In the genomic region with DNA sequence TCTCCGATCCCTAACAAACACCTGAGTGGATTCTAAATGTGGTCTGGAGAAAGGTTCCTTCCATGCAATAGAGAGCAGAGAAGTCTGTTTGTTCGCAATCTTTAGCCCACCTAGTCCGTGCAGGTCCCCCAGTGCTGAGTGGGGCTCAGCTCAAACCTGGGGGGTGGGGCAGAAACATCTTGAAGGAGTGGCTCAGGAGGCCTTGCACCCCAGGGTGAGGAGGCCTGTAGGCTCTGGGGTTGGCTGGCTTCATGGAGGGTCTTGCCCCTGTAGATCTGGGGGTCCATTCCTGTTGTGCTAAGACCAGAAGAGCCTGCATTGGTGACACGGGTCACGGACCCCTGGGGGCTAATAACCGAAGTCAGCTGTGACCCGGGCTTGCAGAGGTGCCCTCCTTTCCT, we compare ENCODE assay signal across 8 mouse cellular contexts. TPM values are rescaled to one million over a fixed set of nuclear protein-coding genes. Genes with fewer than 3 reads are reported as not detected.
DNase-seq lines count a peak whose midpoint lies in the region; ATAC-seq and TF ChIP-seq lines count a peak whose summit lies in the region.

No protein-coding gene starts in this region.

- H3ac ChIP-seq in myocyte (ENCODE audit: control insufficient read depth, insufficient read length), result no peak overlapping the region

- intact Hi-C loops in gastrocnemius, postnatal 36 days (cut with DNase I), result loop anchor here (10.0 kb wide), 1 partner anchor 603 kb away; no protein-coding TSS in a partner anchor

- H3K4me3 ChIP-seq in kidney, embryonic 14.5 days (ENCODE audit: low read length), result peak overlapping the region; percentile 69; the same call in 1 of the 2 replicates
- peak overlapping the region; percentile 81 for H3K4me3 ChIP-seq in hindbrain, embryonic 16.5 days (ENCODE audit: low read length)
- peak overlapping the region; percentile 22 for H3K4me3 ChIP-seq in myocyte

- H3K9me3 ChIP-seq in kidney, embryonic 14.5 days (ENCODE audit: control insufficient read depth, low read length), result no peaks in the 10 kb centered on the region
- H3K9me3 ChIP-seq in hindbrain, embryonic 16.5 days (ENCODE audit: control insufficient read depth, low read length), result no peaks in the 10 kb centered on the region; the same call in 1 of the 2 replicates

- no peaks in the 10 kb centered on the region for H3K79me2 ChIP-seq in myocyte (ENCODE audit: control insufficient read depth, insufficient read depth)

- H3K27ac ChIP-seq in kidney, embryonic 14.5 days (ENCODE audit: low read depth, low read length), result no peak overlapping the region
- H3K27ac ChIP-seq in hindbrain, embryonic 16.5 days (ENCODE audit: low read depth, low read length), result peak overlapping the region; percentile 73

- no peak for ATAC-seq in kidney, embryonic 14.5 days (ENCODE audit: low FRiP score, low TSS enrichment)
- ATAC-seq in hindbrain, embryonic 16.5 days, result peak; percentile 19; the same call in 1 of the 2 replicates
- ATAC-seq in granulocyte monocyte progenitor cell, adult 5-6 weeks (replicated peaks; ENCODE audit: poor library complexity, severe bottlenecking), result no peak

- H3K27me3 ChIP-seq in kidney, embryonic 14.5 days (ENCODE audit: control insufficient read depth, insufficient read depth, low read length), result peaks cover 39% of the 10 kb centered on the region
- H3K27me3 ChIP-seq in hindbrain, embryonic 16.5 days (replicated peaks; ENCODE audit: control insufficient read depth, insufficient read depth, low read length), result no peaks in the 10 kb centered on the region
- no peaks in the 10 kb centered on the region for H3K27me3 ChIP-seq in myocyte (ENCODE audit: control insufficient read depth, insufficient read depth, insufficient read length)

- no peaks in the 10 kb centered on the region for H3K36me3 ChIP-seq in kidney, embryonic 14.5 days (ENCODE audit: control insufficient read depth, insufficient read depth, low read length)
- H3K36me3 ChIP-seq in hindbrain, embryonic 16.5 days (ENCODE audit: control insufficient read depth, insufficient read depth, low read length), result no peaks in the 10 kb centered on the region
- H3K36me3 ChIP-seq in myocyte (ENCODE audit: control insufficient read depth, insufficient read depth), result no peaks in the 10 kb centered on the region

- H3K9ac ChIP-seq in kidney, embryonic 14.5 days (ENCODE audit: low read depth, low read length), result no peak overlapping the region; the same call in 1 of the 2 replicates
- peak overlapping the region; percentile 94 for H3K9ac ChIP-seq in hindbrain, embryonic 16.5 days (ENCODE audit: low read depth, low read length)

- WGBS in kidney, embryonic 14.5 days, result 10% methylated on average over 7 of the region's 7 CpGs
- 17% methylated on average over 7 of the region's 7 CpGs for WGBS in hindbrain, embryonic 16.5 days

- TF ChIP-seq POLR2A in myocyte (IDR thresholded peaks at IDR 0.05; ENCODE audit: insufficient read length, low read depth), result no peak

- no peaks in the 10 kb centered on the region; the same call in 1 of the 2 replicates for H3K4me1 ChIP-seq in kidney, embryonic 14.5 days (ENCODE audit: control insufficient read depth, insufficient read depth, low read length)
- peaks cover 20% of the 10 kb centered on the region for H3K4me1 ChIP-seq in hindbrain, embryonic 16.5 days (ENCODE audit: control insufficient read depth, insufficient read depth, low read depth, low read length)

- H3K4me2 ChIP-seq in kidney, embryonic 14.5 days (replicated peaks; ENCODE audit: low read depth, low read length), result peak overlapping the region; percentile 95; the same call in 1 of the 2 replicates
- peak overlapping the region; percentile 80 for H3K4me2 ChIP-seq in hindbrain, embryonic 16.5 days (ENCODE audit: low read length)
- H3K4me2 ChIP-seq in myocyte (ENCODE audit: low read depth), result peak overlapping the region; percentile 94

- no peak for DNase-seq in kidney, adult 8-10 months
- DNase-seq in cerebellum, postnatal 10 days, result peak; percentile 62 to 69
- DNase-seq in right cerebral cortex, postnatal 14 days, result no peak
- DNase-seq in gastrocnemius, postnatal 36 days, result no peak

TF ChIP-seq in myocyte, 11 proteins besides CTCF, POLR2A, EP300 and RAD21:
- no peak for TF ChIP-seq TCF12 (IDR thresholded peaks at IDR 0.05; ENCODE audit: insufficient read depth, poor library complexity, severe bottlenecking)
- TF ChIP-seq TCF3 (IDR thresholded peaks at IDR 0.05; ENCODE audit: insufficient read length, low read depth), result no peak
- TF ChIP-seq USF1 (IDR thresholded peaks at IDR 0.05; ENCODE audit: low read depth), result no peak
- no peak for TF ChIP-seq MAX (IDR thresholded peaks at IDR 0.05; ENCODE audit: low read depth)
- TF ChIP-seq SRF (IDR thresholded peaks at IDR 0.05; ENCODE audit: control insufficient read depth, insufficient read length, low read depth), result no peak
- no peak for TF ChIP-seq E2F4 (IDR thresholded peaks at IDR 0.05; ENCODE audit: insufficient read depth)
- no peak for TF ChIP-seq MYOD1 (IDR thresholded peaks at IDR 0.05; ENCODE audit: control insufficient read depth in 1 of 3, insufficient read length in 2 of 3, low read depth in 2 of 3)
- no peak for TF ChIP-seq REST (IDR thresholded peaks at IDR 0.05; ENCODE audit: insufficient read depth, insufficient read length)
- no peak for TF ChIP-seq POLR2AphosphoS2 (IDR thresholded peaks at IDR 0.05; ENCODE audit: insufficient read length, low read depth)
- TF ChIP-seq MYOG (IDR thresholded peaks at IDR 0.05; ENCODE audit: control insufficient read depth in 1 of 3, insufficient read depth in 1 of 3, insufficient read length in 2 of 3, low read depth in 2 of 3), result no peak
- no peak for TF ChIP-seq CEBPB (IDR thresholded peaks at IDR 0.05; ENCODE audit: insufficient read depth, poor library complexity, severe bottlenecking)

RNA-seq across cellular contexts. Expression of a gene that starts 0.4 kb away (rescaled TPM):
- polyA plus RNA-seq in kidney, embryonic 14.5 days (2014; fragmentation: Nextera tagmentation; extraction: Ambion mirVana), result 1,350 and 1,409 TPM in 2 replicates
- 523 and 556 TPM in 2 replicates for polyA plus RNA-seq in hindbrain, embryonic 16.5 days (2015; fragmentation: Nextera tagmentation; extraction: Ambion mirVana)
- 1,089 TPM for polyA plus RNA-seq in myocyte (2012; fragmentation: generic; extraction: Trizol)
- 10 to 100 TPM; 43.5 to 51.8 TPM for total RNA-seq in gastrocnemius, postnatal 36 days (2021)
- total RNA-seq in granulocyte monocyte progenitor cell, adult 5-6 weeks (2014; fragmentation: Nextera tagmentation), result 2,307 and 2,508 TPM in 2 replicates
- total RNA-seq in granulocyte monocyte progenitor cell, adult 5-6 weeks (2017), result 3,100 and 3,113 TPM in 2 replicates

RNA-seq across cellular contexts. Expression of a gene that starts 0.9 kb away (rescaled TPM):
- polyA plus RNA-seq in kidney, embryonic 14.5 days (2014; fragmentation: Nextera tagmentation; extraction: Ambion mirVana), result 9.5 and 11.9 TPM in 2 replicates
- 78.6 and 80.3 TPM in 2 replicates for polyA plus RNA-seq in hindbrain, embryonic 16.5 days (2015; fragmentation: Nextera tagmentation; extraction: Ambion mirVana)
- 54.7 TPM for polyA plus RNA-seq in myocyte (2012; fragmentation: generic; extraction: Trizol)
- 10 to 100 TPM; 36.2 to 42.2 TPM for total RNA-seq in gastrocnemius, postnatal 36 days (2021)
- 1.5 and 1.6 TPM in 2 replicates for total RNA-seq in granulocyte monocyte progenitor cell, adult 5-6 weeks (2014; fragmentation: Nextera tagmentation)
- total RNA-seq in granulocyte monocyte progenitor cell, adult 5-6 weeks (2017), result 1.6 and 4.0 TPM in 2 replicates

RNA-seq across cellular contexts. Expression of a gene that starts 40.9 kb away (rescaled TPM):
- 25.3 and 35.2 TPM in 2 replicates for polyA plus RNA-seq in kidney, embryonic 14.5 days (2014; fragmentation: Nextera tagmentation; extraction: Ambion mirVana)
- polyA plus RNA-seq in hindbrain, embryonic 16.5 days (2015; fragmentation: Nextera tagmentation; extraction: Ambion mirVana), result 37.1 and 39.9 TPM in 2 replicates
- 33.3 TPM for polyA plus RNA-seq in myocyte (2012; fragmentation: generic; extraction: Trizol)
- total RNA-seq in gastrocnemius, postnatal 36 days (2021), result 10 to 100 TPM; 11.9 to 16.4 TPM
- 15.0 and 22.3 TPM in 2 replicates for total RNA-seq in granulocyte monocyte progenitor cell, adult 5-6 weeks (2014; fragmentation: Nextera tagmentation)
- total RNA-seq in granulocyte monocyte progenitor cell, adult 5-6 weeks (2017), result 13.0 and 21.3 TPM in 2 replicates

Comparison
In these comparisons a context has a peak if more than half of its experiments do, and no peak if none do; other contexts are left out.
1. H3K4me3 ChIP-seq: peak in every context shown above with its lines; median percentile 81 in hindbrain, embryonic 16.5 days; 69 in kidney, embryonic 14.5 days; 22 in myocyte.
2. DNase-seq: peak in cerebellum, postnatal 10 days (2 of 2); none in kidney, adult 8-10 months (0 of 2), right cerebral cortex, postnatal 14 days (single experiment) and gastrocnemius, postnatal 36 days (0 of 2).
3. Peak in every context shown above with its lines, with median percentiles within 50 percentile points of each other: H3K4me2 ChIP-seq.